Mouse (Mus musculus) heart, postnatal 0 days (tissue): Measurements from ENCODE around the gene C130074G19Rik.

Experiments used
- CTCF ChIP-seq: IDR thresholded peaks from 2 replicates; pipeline ENCODE4 v1.5.1; 2016; ENCODE audit warnings: antibody characterized with exemption, control low read depth, low read depth
- EP300 ChIP-seq: IDR thresholded peaks from 2 replicates; pipeline ENCODE4 v1.6.1; 2016; ENCODE audit warnings: antibody characterized with exemption, low read depth

GRCm38 (mm10) chr1:184878860-184879259 is 4.2 kb downstream of the C130074G19Rik start:
- no peak for TF ChIP-seq CTCF
- TF ChIP-seq EP300: no peak
